Mouse (Mus musculus) liver, embryonic 16.5 days (tissue): Measurements from ENCODE around the gene Klhl26. TPM values are rescaled to one million over a fixed set of nuclear protein-coding genes. Genes with fewer than 3 reads are reported as not detected.
A peak's percentile ranks its signal among the peaks of the same experiment; 100 is the strongest.

Experiments used
- ATAC-seq: fragments of 200-750 bp; cut with Nextera tagmentation; 2 replicates; pipeline ENCODE4 v1.8.0; 2017; ENCODE audit warnings: low read depth, mild to moderate bottlenecking, moderate number of reproducible peaks, moderate library complexity
- H3K27ac ChIP-seq: fragments of 300-500 bp; sonication (generic); 2 replicates; pipeline ENCODE4 v1.5.1; 2014; ENCODE audit warnings: mild to moderate bottlenecking, low read length
- H3K27me3 ChIP-seq: fragments of 300-500 bp; sonication (generic); 2 replicates; pipeline ENCODE4 v1.6.1; 2014; ENCODE audit warnings: low read depth, low read length, mixed read lengths; ENCODE audit not compliant: control insufficient read depth, insufficient read depth
- H3K36me3 ChIP-seq: fragments of 300-500 bp; sonication (generic); 2 replicates; pipeline ENCODE4 v1.6.1; 2014; ENCODE audit warnings: mild to moderate bottlenecking; ENCODE audit not compliant: control insufficient read depth, insufficient read depth
- H3K4me1 ChIP-seq: fragments of 300-500 bp; sonication (generic); 2 replicates; pipeline ENCODE4 v1.6.1; 2014; ENCODE audit warnings: low read depth, low read length, mixed read lengths; ENCODE audit not compliant: control insufficient read depth
- H3K4me2 ChIP-seq: fragments of 300-500 bp; sonication (generic); 2 replicates; pipeline ENCODE4 v1.6.1; 2014; ENCODE audit warnings: low read depth, low read length, mixed read lengths
- H3K4me3 ChIP-seq: fragments of 300-500 bp; sonication (generic); 2 replicates; pipeline ENCODE4 v1.5.1; 2014; ENCODE audit warnings: low read depth, mild to moderate bottlenecking, low read length
- H3K9ac ChIP-seq: fragments of 300-500 bp; sonication (generic); 2 replicates; pipeline ENCODE4 v1.6.1; 2014; ENCODE audit warnings: low read depth, low read length
- H3K9me3 ChIP-seq: fragments of 300-500 bp; sonication (generic); replicated peaks from 2 replicates; pipeline ENCODE4 v1.6.1; 2016; ENCODE audit warnings: low read length; ENCODE audit not compliant: control insufficient read depth
- WGBS: fragments of 180-500 bp; shearing (Covaris S2); extraction: QIAGEN DNeasy Blood & Tissue Kit; methylation state at CpG from one replicate; pipeline ENCODE4 v1.1.7; 2014; ENCODE audit not compliant: insufficient replicate concordance; 5-methylcytosine and 5-hydroxymethylcytosine counted together
- polyA plus RNA-seq: library from polyadenylated mRNA; unstranded; fragments of >200 nt; fragmentation: Nextera tagmentation; extraction: Ambion mirVana; gene quantifications from 2 replicates; pipeline ENCODE4 v1.2.1, GENCODE M21; 2015

The Klhl26 gene
- polyA plus RNA-seq, 1 experiment from 2014 or later: 7.1 TPM

DNA sequence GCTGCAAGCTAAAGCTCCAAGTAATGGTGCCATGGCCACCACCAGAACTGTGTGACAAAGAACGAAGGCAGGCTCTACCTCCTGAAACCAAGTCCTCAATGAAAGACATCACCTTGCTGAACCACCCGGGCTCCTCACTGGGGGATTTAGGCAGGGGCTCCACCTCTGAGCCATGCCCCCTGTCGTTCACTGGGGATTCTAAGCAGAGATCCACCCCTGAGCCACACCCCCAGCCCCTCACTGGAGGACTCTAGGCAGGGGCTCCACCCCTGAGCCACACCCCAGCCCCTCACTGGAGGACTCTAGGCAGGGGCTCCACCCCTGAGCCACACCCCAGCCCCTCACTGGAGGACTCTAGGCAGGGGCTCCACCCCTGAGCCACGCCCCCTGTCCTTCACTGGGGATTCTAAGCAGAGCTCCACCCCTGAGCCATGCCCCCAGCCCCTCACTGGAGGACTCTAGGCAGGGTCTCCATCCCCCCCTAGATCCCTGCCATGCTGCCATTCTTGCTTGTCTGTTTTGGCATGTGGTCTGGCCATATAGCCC, 43.7 kb downstream of the Klhl26 start:
- H3K27ac ChIP-seq: no peak overlapping the region
- peaks cover 4% of the 10 kb centered on the region; the same call in 1 of the 2 replicates for H3K4me1 ChIP-seq
- no peak overlapping the region for H3K4me2 ChIP-seq
- peak; percentile 52 for ATAC-seq
- 52% methylated on average over 4 of the region's 4 CpGs for WGBS
- no peaks in the 10 kb centered on the region for H3K27me3 ChIP-seq
- no peaks in the 10 kb centered on the region for H3K9me3 ChIP-seq
- H3K4me3 ChIP-seq: no peak overlapping the region
- H3K36me3 ChIP-seq: no peaks in the 10 kb centered on the region
- H3K9ac ChIP-seq: no peak overlapping the region

DNA sequence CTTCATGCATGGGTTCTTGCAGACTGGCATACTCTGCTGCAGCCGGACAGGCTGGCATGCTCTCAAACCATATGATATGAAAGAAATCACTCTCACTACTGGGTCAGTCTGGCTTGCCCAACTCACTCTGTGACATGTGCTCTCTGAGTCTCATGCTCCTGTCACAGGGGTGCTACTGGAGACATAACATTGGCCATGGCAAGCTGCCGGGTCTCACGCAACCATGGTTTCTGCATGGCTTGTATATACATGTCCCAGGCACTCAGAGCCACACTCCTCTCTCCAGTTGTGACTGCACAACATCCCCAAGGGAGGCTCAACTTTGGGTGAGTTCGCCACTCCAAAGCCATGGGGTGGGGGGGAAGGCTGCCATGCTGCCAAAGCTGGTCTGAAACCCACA, 45.6 kb downstream of the Klhl26 start:
- no peak for ATAC-seq
- Histone ChIP-seq H3K4me2 (no peak overlapping the region), H3K27ac (no peak overlapping the region), H3K9ac (no peak overlapping the region), H3K4me3 (no peak overlapping the region), H3K4me1 (peaks cover 5% of the 10 kb centered on the region), H3K36me3 (no peaks in the 10 kb centered on the region), H3K27me3 (no peaks in the 10 kb centered on the region), H3K9me3 (no peaks in the 10 kb centered on the region)
- WGBS: 83% methylated on average over 4 of the region's 4 CpGs

DNA sequence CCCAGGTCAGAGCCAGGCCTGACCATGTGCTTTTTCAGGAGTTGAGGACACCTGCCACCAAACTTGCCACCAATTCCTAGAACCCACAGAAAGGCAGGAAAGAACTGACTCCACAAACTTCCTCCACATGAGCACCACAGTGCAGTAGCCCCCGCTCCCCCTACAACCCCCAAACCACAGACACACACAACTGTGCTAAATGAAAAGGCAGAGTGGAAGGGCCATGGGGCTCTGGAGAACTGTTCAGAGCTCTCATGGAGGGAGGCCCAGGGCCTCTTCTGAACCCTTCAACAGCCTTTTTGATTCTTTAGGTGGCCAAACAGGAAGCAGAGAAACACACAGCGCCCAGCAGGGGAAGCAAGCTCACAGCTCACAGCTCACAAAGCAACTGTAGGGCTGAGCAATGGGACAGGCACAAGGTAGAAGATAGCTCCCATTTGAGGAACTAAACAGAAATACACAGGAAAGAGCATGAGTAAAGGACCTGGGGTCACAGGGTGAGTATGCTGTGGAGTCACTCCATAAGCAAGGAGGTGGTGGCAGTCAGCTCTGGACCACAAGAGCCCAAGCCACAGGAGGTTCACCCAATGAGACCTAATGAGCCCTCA, 50.4 kb downstream of the Klhl26 start:
- H3K9ac ChIP-seq: no peak overlapping the region
- H3K4me3 ChIP-seq: no peak overlapping the region

GRCm38 (mm10) chr8:70422722-70423121, 54.0 kb downstream of the Klhl26 start:
- Histone ChIP-seq H3K9ac (no peak overlapping the region), H3K4me3 (no peak overlapping the region), H3K27me3 (no peaks in the 10 kb centered on the region), H3K9me3 (no peaks in the 10 kb centered on the region), H3K27ac (peak overlapping the region; percentile 52), H3K4me2 (no peak overlapping the region; the same call in 1 of the 2 replicates), H3K4me1 (peaks cover 38% of the 10 kb centered on the region), H3K36me3 (no peaks in the 10 kb centered on the region)
- ATAC-seq: peak; percentile 75
- WGBS: 47% methylated on average over 2 of the region's 2 CpGs

More for the DNA sequence above, 50.4 kb downstream of the Klhl26 start:
- Histone ChIP-seq H3K27ac (peak overlapping the region; percentile 37; the same call in 1 of the 2 replicates), H3K4me1 (peaks cover 18% of the 10 kb centered on the region), H3K36me3 (no peaks in the 10 kb centered on the region), H3K4me2 (no peak overlapping the region), H3K9me3 (no peaks in the 10 kb centered on the region), H3K27me3 (no peaks in the 10 kb centered on the region)
- ATAC-seq: no peak
- 49% methylated on average over 2 of the region's 2 CpGs for WGBS

- H3K27me3 ChIP-seq: no peaks in the 10 kb centered on the region
Observed at GRCm38 (mm10) chr8:70421349-70422104, 55.2 kb downstream of the Klhl26 start.

DNA sequence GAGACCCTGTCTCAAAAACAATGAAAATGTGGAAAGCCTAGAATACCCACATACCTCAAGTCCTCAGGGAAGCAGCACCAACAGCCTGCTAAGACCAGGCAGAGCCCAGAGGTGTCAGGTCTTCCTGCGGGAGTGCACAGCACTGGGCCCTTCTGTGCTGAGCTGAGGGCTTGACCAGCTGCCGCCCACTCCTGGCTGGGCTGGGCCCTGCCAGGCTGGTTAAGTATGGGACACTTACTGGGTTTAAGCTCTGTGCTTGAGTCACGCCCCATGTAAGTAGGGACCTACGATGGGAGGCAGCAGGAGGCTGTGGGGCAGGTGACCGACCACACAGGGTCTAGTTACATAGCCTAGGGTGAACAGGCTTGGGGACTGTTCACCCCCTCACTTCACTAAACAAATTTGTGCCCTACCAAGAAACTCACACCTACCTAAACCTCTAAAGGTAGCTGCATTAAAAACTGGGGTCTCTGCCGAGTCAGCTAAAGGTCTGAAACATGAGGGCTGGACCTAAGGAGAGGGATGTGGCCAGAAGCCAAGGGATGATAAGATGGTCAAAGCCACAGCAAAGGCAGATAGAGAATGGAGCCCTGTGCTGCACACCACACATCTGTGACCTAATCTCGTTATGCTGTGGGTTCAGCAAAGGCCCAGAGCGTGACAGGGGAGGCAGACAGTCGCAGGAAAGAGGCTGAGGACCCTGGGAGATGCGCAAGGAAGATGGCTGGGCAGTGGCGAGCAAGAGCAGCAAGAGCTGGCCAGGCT, 56.7 kb downstream of the Klhl26 start:
- H3K9me3 ChIP-seq: no peaks in the 10 kb centered on the region
- no peak overlapping the region for H3K4me2 ChIP-seq
- 47% methylated on average over 11 of the region's 11 CpGs for WGBS
- H3K27me3 ChIP-seq: no peaks in the 10 kb centered on the region
- ATAC-seq: peak; percentile 12; the same call in 1 of the 2 replicates
- H3K4me3 ChIP-seq: no peak overlapping the region
- peak overlapping the region; percentile 22; the same call in 1 of the 2 replicates for H3K9ac ChIP-seq
- peak overlapping the region; percentile 39; the same call in 1 of the 2 replicates for H3K27ac ChIP-seq
- no peaks in the 10 kb centered on the region for H3K36me3 ChIP-seq
- H3K4me1 ChIP-seq: peaks cover 56% of the 10 kb centered on the region

More at GRCm38 (mm10) chr8:70421349-70422104, 55.2 kb downstream of the Klhl26 start:
- no peaks in the 10 kb centered on the region for H3K9me3 ChIP-seq
- no peaks in the 10 kb centered on the region for H3K36me3 ChIP-seq
- H3K4me1 ChIP-seq: peaks cover 45% of the 10 kb centered on the region
- WGBS: 43% methylated on average over 18 of the region's 18 CpGs
- no peak overlapping the region for H3K4me3 ChIP-seq
- no peak overlapping the region for H3K27ac ChIP-seq
- H3K4me2 ChIP-seq: no peak overlapping the region
- ATAC-seq: no peak
- no peak overlapping the region for H3K9ac ChIP-seq

DNA sequence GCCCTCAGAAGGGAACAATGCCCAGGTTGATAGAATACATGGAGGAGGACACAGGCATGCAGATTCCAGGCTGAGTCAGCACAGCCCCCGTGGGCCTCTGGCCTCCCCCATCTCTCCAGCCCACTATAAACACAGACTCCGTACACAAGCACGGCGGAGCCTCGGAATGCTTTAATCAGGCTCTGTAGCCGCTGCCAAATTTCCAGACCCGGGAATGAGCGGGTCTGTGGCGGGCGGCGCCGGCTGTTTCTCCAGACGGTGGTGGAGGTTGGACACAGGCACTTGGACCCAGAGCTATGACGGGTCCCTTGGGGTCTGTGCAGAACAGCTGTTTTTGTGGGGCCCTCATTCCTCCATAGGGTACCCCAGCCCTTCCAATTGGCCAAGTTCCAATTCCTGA, 57.8 kb downstream of the Klhl26 start:
- Histone ChIP-seq H3K27me3 (no peaks in the 10 kb centered on the region), H3K27ac (no peak overlapping the region), H3K4me3 (no peak overlapping the region), H3K36me3 (no peaks in the 10 kb centered on the region), H3K4me1 (peaks cover 63% of the 10 kb centered on the region), H3K9me3 (no peaks in the 10 kb centered on the region), H3K4me2 (no peak overlapping the region), H3K9ac (no peak overlapping the region)
- ATAC-seq: no peak
- 67% methylated on average over 14 of the region's 14 CpGs for WGBS

- H3K27me3 ChIP-seq: no peaks in the 10 kb centered on the region
- no peak overlapping the region for H3K27ac ChIP-seq
- H3K9ac ChIP-seq: no peak overlapping the region
- no peak for ATAC-seq
- H3K4me3 ChIP-seq: no peak overlapping the region
- no peak overlapping the region for H3K4me2 ChIP-seq
- H3K9me3 ChIP-seq: no peaks in the 10 kb centered on the region
- peaks cover 65% of the 10 kb centered on the region for H3K4me1 ChIP-seq
- H3K36me3 ChIP-seq: no peaks in the 10 kb centered on the region
- 44% methylated on average over 10 of the region's 10 CpGs for WGBS
Observed at GRCm38 (mm10) chr8:70417914-70418313, 58.9 kb downstream of the Klhl26 start.
